Mouse (Mus musculus) heart, adult 9 months (tissue): ENCODE results near the gene Vsnl1.

Experiments used
- DNase-seq, 2 experiments: peaks; one replicate each; pipeline ENCODE4 v3.0.0; 2022; ENCODE audit warnings: low spot score in 2 of 2

The Vsnl1 gene

DNA sequence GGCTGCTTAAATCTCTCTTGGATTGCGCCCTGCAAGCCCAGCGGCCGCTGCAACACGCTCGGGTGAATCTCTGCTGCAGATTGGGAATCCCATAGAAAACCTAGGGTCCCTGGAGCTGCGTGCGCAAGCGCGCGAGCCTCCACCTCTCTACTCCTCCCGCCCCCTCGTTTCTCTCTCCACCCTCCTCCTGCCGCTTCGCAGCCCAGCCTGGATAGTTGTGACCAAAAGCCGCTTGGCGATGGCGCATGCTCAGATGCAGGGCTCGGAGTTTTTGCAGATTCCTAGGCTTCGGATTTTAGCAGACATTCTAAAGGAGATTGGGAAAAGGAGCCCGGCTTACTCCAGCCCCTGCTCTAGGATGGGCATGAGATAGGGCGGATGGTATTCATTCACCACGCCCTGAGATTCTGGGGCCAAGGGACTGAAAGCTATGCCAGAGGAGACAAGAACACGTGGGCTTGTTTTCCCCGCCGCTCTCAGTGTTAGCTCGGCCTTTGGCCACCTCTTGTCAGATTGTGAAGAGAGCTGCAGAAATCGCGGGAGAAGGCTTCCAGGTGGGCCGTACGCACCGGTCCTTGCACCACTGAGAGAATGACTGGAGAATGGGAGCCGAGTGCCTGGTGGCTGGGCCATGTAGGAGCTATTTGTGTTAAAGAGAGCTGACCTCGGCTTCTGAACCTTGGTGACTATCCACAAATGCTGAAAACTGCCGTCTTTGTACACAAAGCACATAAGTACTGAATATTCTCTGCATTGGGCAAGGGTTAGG lies at the start of gene Vsnl1:
Gene Vsnl1, minus strand, starts transcription at position 117 of the 769 bp plus-strand sequence.
- peak; percentile 15 to 26 for DNase-seq

DNA sequence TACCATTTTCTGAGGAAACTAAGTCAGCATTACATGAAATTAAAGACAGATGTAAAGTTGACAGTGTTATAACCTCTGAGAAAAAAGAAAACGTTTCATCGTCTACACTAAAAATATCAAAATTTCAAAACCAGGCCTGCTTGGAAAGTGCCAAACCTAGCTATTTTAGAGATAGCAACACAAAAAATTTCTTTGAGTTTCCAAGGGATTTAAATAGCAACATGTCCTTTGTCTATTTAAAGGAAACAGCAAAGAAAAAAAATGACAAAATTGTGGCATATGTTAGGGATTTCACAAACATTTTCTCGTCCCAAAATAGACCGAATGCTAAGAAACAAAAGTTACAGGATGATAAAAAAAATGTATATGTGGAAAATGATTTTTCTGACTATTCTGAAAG lies 20.2 kb upstream of the Vsnl1 start:
- DNase-seq = no peak

DNA sequence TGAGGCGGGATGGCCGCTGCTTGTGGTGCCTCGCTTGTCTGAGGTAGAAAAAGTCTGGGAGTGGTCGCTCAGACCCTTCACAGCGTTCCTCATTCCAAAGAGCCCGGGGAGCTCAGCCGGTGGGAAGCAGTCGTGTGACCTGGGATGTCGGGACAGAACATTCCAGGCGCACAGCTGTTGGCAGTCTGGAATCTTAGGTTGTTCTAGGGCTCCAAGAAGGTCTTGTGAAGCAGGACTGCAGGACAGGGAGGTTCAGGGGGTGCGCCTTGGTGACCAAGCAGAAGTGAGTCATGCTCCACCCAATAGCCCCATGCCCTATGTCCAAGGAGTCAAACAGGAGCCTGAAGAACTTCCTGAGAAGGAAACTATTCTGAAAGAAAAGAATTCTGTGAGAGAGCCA lies 19.8 kb upstream of the Vsnl1 start:
- no peak for DNase-seq

DNA sequence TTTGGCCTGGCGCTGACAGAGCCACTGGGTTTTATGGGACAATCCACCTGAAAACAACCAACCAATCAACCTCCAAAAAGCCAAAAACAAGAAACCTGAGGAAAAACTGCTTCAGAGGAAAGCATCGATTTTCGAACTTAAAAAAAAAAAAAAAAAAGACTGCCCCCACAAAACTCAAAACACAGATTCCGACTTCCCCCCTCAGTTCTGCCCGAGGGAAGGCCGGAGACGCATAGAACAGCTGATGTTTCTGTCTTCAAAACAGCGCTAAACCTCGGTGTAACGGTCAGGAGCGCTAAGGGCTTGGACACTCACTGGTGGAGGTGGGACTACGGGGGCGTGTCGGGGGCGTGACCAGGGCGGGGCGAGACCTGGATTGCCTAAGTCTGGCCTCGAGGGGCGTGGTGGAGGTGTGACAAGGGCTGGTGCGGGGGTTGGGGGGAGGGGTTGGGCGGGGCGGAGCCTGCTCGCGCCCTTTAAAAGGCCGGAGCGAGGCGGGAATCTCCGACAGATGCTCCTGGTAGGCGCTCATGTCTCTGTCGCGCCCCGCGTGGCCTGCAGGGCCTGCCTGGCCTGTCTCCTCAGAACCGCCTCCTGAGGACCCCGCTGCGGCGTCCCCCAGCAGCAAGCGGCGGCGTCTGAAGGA lies 19.3 kb upstream of the Vsnl1 start, which contains the start of gene Rad51ap2:
Gene Rad51ap2, plus strand, starts transcription at position 531 of the 646 bp plus-strand sequence.
- peak; percentile 54 to 63 for DNase-seq

DNA sequence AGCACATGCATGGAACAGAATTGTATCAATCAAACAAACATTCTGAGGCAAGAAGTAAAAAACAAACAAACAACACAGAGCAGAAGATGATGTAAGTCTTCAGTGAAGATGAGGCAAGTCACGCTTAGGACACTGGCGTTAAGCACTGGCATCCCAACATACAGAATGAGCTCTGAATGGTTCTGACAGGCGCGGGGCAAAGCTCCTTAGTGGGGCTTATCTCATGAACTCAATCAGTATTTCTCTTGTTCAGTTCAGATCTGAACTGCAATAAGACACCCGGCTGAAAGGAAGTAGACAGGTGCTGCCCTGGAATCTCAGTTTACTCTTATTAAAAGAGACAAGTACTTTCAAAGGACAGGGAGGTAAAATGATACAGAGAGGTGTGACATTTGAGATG lies 17.7 kb upstream of the Vsnl1 start:
- no peak for DNase-seq

DNA sequence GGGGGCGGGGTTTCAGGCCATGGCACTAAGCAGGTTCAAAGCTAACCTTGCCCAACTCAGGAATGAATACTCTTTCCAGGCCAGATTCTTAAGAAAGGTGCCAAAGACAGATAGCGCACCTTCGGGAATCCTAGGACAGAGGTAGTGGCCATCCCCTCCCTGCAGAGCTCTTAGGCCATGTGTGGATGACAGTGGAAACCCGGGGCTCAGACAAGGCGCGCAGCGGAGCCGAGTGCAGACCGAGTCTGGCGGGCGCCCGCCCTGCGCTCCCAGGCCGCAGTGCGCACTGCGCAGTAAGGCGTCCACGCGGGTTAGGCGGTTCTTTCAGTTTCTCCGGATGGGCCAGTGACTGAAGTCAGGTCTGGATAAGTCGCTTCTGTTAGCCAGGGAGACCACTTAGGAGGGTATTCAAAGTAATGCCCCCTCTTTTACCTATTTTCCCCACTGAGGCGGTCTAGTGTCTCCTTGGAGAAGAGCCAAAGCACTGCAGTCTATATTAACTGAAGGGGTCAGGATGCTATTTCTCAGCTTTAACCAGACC lies 1.6 kb upstream of the Vsnl1 start:
- DNase-seq = no peak

DNA sequence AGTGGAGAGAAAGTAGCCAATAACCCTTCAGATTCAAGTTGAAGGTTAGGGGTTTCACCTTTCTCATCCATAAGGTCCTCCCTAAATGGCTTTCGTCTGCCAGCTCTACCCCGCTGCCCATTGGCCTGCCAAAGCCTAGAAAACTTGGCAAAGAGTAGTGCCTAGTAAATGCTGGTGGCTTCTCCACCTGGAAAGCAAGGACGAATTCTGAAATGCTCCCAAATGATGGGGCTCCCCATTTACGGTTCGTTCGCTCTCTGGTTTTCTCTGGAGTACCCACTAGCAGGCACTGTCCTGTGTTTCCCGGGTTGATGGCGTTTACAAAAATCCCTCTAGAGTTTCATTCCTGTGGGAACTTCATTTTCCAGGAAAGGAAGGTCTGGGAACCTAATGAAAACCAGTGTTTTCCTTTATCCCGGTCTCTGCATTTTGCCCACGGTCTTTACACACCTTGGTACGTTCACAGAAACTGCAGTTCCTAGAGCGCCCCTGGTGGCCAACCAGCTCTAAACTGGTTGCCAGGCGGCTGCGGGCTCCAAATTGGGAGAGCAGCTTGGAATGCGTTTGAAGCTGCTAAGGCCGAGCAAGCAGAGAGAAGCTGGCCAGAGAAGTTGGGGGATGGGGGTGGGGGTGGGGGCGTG lies 973 bp upstream of the Vsnl1 start:
- peak; percentile 12 to 30 for DNase-seq

DNA sequence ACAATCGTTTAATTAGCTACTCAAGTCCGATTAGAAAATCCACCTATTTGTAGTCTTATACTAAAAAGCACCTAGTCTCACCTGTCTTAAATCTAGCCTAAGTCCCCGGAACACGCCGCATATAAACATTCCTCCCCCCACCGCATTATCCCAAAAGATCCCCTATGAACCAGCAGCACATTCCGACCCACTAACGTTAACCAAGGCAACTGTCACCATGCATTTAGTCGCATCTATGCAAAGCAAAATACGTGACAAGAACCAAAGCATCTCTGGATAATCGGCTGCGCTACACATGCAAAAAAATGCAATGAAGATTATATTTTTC lies 426 bp downstream of the Vsnl1 start:
- no peak for DNase-seq

DNA sequence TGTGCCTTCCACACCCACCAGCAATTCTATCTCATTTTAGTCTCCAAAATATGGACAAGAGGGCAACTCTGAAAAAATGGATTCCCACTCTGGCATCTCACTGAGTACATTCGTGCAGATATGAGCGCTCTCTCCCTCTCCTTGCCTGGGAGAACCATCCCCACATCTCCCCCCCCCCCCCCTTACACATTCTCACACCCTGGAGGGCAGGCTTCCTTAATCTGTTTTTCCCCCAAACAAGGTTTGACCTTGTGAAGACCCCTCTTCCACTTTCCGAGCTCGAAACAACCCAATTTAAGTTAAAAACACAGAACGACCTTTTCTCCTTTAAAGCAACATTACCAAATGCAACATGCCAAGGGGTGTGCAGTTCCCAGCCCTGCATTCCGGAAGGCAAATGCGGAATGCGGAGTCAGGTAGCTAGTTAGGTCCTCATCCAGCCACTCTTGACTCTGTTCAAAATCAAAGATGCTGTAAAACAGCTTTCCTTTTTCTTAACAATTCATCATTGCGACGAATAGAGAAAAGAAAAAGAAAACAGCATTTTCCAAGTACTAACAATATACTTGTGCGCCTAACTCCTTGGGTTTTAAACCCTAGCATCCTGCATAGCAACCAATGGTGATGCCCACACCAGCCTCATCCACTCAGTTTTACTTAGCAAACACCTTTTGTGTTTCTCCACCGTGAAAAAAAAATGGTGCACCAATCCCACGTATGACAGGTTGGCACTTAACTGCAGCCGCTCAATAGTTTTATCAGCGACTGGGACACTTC lies 979 bp downstream of the Vsnl1 start:
- no peak for DNase-seq

DNA sequence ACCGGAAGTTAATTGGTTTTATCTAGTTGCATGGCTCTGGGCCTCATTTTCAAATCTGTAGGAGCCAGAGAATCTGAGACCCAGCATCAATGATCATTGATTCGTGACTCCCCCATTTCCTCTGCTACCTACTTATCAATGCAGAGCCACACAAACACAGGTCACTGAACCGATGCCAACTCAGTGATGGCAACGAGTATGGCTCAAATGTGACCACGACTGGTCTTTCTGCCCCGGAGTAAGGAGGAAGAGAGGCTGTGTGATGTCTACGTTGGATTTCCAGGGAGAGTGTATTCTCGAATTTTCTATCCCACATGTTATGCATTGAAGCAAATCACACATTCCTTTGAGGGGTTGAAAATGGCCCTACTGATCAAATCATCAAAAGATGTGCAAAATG lies 2.0 kb downstream of the Vsnl1 start:
- DNase-seq = no peak

DNA sequence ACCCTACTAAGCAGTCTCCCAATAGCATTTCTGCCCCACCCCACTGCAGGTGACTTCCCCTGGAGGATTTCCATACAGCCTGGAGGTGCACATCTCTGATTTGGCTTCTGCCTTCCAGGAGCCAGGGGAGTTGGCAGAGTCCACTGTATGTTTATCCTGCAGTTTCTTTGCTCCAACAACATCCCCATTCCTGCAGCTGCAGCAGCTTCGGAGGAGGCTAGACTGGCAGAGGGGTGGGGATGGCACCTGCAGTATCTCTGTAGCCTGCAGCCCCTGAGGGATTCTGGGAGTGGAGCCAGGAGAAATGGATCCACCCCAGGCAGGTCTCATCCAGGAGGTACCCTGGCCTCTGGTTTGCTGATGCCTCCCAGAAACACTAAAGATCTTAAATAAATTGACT lies 2.7 kb downstream of the Vsnl1 start:
- no peak for DNase-seq

DNA sequence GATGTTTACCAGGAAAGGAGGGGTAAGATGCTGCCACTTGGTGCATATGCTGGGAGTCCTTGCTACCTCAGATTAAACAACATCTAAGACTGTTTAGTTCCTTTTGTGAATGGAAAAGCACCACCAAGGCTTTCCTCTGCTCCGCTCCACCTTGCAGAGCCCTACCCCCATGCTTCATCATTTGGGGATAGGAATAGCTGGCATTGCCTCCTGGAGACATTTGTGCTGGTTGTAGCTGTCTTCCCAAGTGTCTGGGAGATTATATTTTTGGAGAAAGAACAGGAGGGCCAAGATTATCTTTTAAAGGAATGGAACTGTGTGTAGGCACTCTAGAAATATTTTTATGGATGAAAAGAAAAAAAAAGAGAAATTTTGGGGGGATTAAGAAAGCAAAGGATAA lies 3.3 kb downstream of the Vsnl1 start:
- DNase-seq = no peak

DNA sequence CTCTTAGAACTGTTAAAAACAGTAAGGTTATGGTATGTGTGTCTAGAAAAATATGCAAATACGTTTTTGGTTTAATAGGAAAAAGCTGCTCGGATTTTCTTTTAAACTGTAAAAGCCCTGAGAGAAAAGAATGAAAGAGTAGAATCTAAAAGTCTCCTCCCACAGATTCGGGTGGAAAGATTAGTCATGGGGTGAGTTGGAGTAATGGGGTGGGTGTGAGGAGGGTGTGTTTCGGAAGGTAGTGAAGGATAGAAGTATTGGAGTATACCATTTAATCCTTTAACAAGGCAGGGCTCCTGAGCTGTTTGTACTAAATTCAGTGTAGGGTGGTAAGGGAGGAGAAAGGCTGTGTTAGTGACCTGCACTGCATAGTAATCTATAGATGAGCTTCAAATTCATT lies 9.0 kb downstream of the Vsnl1 start:
- no peak for DNase-seq

DNA sequence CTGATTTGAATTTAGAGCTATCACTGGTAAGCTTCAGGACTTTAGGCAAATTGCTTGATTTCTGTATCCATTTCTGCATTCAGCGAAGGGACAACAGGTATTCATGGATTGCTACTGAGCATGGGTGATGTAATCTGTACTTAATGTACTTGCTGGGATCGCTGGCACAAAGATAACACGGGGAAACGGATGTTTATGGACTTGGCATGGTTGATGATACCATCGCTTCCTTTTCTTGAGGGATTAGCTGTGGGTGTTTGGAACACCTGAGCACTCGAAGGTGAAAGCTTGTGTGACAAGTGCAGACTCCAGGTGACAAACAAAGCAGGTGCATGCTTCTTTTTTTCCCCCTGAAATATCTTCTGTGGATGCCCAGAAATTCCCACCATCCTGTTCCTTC lies 18.3 kb downstream of the Vsnl1 start:
- DNase-seq = no peak

DNA sequence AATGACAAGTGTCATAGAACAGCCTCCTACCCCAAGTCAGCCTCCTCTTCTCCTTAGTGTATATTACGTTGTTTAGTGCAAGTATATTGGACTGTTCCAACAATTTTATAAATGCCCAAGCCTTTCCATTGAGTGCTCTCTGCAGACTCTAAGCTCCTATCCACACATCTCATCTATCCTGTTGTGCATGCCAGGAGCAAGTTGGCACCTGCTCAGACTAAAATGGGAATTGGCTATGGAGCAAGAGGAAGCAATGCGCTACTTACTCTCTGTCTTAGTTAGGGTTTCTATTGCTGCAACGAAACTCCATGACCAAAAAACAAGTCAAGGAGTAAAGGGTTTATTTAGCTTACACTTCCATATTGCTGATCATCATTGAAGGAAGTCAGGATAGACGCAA lies 28.7 kb downstream of the Vsnl1 start:
- DNase-seq = no peak

DNA sequence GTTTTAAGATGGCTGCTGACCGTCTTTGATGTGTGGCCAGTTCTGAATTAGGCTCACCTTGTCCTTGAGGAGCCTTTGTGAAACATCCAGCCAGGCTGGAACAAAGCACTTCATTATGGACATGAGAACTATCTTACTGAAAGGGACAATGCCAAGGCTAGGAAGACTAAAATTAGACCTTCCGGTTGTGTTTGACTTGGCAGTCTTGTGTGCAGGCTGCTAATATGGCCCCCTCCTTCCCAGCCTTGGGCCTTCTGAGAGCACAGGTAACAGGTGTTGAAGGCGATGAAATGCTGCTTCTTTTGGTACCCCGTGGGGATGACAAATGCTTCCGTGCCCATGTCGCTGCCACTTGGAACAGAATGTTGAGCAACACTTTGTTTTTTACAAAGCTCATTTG lies 37.6 kb downstream of the Vsnl1 start:
- DNase-seq = no peak

DNA sequence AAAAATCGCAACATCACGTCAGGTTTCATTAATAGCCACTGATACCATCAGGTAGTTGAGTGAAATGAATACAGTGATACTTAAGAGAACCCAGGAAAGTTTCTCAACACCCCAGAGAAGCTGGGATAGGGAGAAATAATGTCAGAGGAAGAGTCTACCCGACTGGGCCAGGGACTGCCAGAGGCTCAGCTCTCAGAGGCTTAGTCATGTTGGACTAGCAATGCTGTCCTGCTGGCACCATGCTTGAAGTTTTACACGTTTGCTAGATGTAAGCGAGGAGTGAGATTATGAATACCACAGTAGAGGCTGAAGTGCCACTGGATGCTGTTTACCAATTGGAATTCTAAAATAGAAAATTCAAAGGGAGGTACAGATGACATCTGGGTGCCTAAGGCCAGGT lies 39.4 kb downstream of the Vsnl1 start:
- no peak for DNase-seq

DNA sequence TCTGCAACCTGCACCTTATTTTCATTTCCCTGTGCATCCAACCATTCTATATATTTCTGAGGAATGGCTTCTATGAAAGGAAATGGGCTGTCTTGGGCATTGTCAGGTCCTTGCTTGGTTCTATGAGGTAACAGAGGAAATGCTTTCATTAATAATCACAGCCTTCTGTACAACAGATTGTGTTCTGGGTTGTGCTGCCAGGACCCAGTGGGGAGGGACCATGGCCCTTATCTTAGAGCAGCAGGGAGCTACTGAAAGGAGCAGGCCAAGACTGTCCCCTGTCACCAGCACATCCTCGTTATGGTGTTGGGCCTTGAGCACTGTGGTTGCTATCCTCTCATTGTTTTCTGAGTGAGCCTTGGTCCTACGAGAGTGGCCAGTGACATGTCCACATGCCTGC lies 40.9 kb downstream of the Vsnl1 start:
- no peak for DNase-seq

DNA sequence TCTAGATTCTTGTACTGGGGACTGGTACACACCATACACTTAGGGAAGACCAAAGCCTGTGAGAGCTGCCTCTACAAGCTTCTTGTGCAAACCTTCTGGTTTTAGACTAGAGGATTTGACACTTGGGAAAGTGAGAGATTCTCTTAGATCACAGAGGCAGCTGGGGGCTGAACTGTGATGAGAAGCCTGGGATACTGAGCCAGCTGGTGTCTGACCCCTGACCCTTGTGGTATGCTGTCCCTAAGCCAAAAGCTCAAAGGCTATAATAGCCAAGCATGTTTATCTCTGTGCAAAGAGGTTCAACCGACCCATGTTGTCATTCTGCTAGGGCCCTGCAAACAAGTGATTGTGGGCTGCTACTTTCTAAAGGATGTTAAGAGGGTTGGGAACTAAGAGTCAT lies 43.9 kb downstream of the Vsnl1 start:
- peak; percentile 6 to 11 for DNase-seq

DNA sequence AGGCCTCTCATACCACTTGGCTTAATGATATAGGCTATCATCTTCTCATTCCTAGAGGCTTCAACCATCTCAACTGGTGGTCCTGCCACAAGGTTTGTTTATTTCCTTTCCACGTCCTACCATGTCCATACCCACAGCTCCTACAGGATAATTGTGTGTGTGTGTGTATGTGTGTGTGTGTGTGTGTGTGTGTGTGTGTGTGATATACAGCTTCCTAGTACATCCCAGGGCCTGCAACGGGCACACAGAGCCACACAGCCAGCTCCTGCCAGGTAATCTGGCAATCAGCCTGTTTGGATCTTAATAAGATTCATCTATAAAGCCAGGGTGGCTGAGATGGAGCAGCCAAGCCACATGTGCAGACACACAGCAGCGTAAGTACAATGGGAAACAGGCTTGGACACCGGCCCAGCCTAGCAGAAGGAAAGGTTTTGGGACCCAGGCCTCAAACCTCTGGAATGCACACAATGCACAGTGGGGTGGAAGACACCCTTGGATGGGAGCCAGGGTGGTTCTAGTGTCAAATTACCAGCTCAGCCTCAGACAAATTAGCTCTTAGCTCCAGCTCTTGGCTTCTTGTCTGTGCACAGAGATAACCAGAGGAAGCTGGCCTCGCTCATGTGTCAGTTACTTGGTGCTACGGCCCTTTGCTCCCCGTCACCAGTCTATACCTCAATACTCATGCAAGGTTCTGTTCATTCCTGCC lies 45.0 kb downstream of the Vsnl1 start:
- DNase-seq = no peak

DNA sequence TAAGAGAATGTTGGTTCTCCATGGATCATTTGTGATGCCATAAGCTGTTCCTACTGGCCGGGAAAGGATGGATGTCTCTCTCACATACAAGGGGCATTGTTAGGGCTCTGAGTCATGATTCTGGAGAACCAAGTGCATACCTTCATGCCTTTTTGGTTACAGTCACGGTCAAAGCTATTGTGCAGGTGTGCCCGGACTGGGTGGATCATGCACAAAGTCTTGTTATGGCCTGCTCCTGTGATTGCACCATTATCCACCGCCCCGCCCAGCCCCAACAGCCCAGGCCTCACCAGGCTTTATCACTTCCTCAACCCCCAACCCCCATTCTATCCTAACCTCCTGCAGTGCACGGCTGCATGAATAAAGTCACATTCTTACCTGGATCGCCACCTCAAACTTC lies 47.3 kb downstream of the Vsnl1 start:
- DNase-seq = no peak

DNA sequence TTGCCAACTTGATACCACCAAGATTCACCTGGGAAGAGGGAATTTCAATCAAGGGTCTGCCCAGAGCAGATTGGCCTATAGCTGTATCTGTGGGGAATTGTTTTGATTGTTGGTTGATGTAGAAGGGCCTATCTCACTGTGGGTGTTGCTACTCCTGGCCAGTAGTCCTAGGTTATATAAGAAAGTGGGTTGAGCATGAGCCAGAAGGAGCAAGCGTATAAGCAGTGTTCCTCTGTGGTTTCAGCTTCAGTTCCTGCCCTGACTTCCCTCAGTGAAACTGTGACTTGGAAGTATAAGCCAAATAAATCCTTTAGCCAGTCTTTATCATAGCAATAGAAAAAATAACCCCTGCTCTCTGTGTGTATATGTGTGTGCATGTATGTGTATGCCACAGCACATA lies 51.7 kb downstream of the Vsnl1 start:
- no peak for DNase-seq
